Mouse (Mus musculus): ENCODE data around the gene Cmip. TPM values are rescaled to one million over a fixed set of nuclear protein-coding genes. Genes with fewer than 3 reads are reported as not detected.

Cmip gene
- polyA plus RNA-seq, 1 experiment from 2014 or later, result 47.1 TPM

- Histone ChIP-seq H3K4me1 (replicated peaks; ENCODE audit: control insufficient read depth, insufficient read depth, low read length) (no peaks in the 10 kb centered on the region; the same call in 1 of the 2 replicates), H3K9ac (ENCODE audit: low read depth, low read length) (no peak overlapping the region), H3K27me3 (replicated peaks; ENCODE audit: control insufficient read depth, insufficient read depth, low read length) (no peaks in the 10 kb centered on the region), H3K27ac (ENCODE audit: low read depth, low read length) (peak overlapping the region; percentile 62; the same call in 1 of the 2 replicates), H3K4me2 (replicated peaks; ENCODE audit: low read depth) (no peak overlapping the region), H3K4me3 (ENCODE audit: low read depth, low read length) (no peak overlapping the region), H3K9me3 (ENCODE audit: control insufficient read depth) (no peaks in the 10 kb centered on the region), H3K36me3 (ENCODE audit: control insufficient read depth, insufficient read depth) (no peaks in the 10 kb centered on the region)
- 42% methylated on average over 10 of the region's 11 CpGs for WGBS
- ATAC-seq, result no peak
- TF ChIP-seq CTCF (IDR thresholded peaks at IDR 0.05; ENCODE audit: low read depth), result no peak
Observed at GRCm38 (mm10) chr8:117348718-117349394, 92.0 kb downstream of the Cmip start.

- H3K36me3 ChIP-seq (ENCODE audit: control insufficient read depth, insufficient read depth), result no peaks in the 10 kb centered on the region
- no peaks in the 10 kb centered on the region; the same call in none of the 2 replicates for H3K4me1 ChIP-seq (replicated peaks; ENCODE audit: control insufficient read depth, insufficient read depth, low read length)
- 64% methylated on average over 4 of the region's 4 CpGs for WGBS
- no peaks in the 10 kb centered on the region for H3K27me3 ChIP-seq (replicated peaks; ENCODE audit: control insufficient read depth, insufficient read depth, low read length)
- TF ChIP-seq CTCF (IDR thresholded peaks at IDR 0.05; ENCODE audit: low read depth), result no peak
- no peaks in the 10 kb centered on the region for H3K9me3 ChIP-seq (ENCODE audit: control insufficient read depth)
- no peak for ATAC-seq
- no peak overlapping the region for H3K4me2 ChIP-seq (replicated peaks; ENCODE audit: low read depth)
- H3K9ac ChIP-seq (ENCODE audit: low read depth, low read length), result no peak overlapping the region
- H3K4me3 ChIP-seq (ENCODE audit: low read depth, low read length), result no peak overlapping the region
- no peak overlapping the region for H3K27ac ChIP-seq (ENCODE audit: low read depth, low read length)
Observed at GRCm38 (mm10) chr8:117349541-117349940, 92.7 kb downstream of the Cmip start.

- Histone ChIP-seq H3K4me1 (replicated peaks; ENCODE audit: control insufficient read depth, insufficient read depth, low read length) (peaks cover 14% of the 10 kb centered on the region), H3K27me3 (replicated peaks; ENCODE audit: control insufficient read depth, insufficient read depth, low read length) (no peaks in the 10 kb centered on the region), H3K36me3 (ENCODE audit: control insufficient read depth, insufficient read depth) (peaks cover 4% of the 10 kb centered on the region; the same call in 1 of the 2 replicates), H3K27ac (ENCODE audit: low read depth, low read length) (no peak overlapping the region), H3K4me3 (ENCODE audit: low read depth, low read length) (no peak overlapping the region), H3K9me3 (ENCODE audit: control insufficient read depth) (no peaks in the 10 kb centered on the region), H3K4me2 (replicated peaks; ENCODE audit: low read depth) (no peak overlapping the region), H3K9ac (ENCODE audit: low read depth, low read length) (no peak overlapping the region)
- no peak for ATAC-seq
- 89% methylated on average over 4 of the region's 4 CpGs for WGBS
- no peak for TF ChIP-seq CTCF (IDR thresholded peaks at IDR 0.05; ENCODE audit: low read depth)
Observed at GRCm38 (mm10) chr8:117352098-117352497, 95.2 kb downstream of the Cmip start.

- WGBS, result 67% methylated on average over 12 of the region's 12 CpGs
- no peaks in the 10 kb centered on the region for H3K27me3 ChIP-seq (replicated peaks; ENCODE audit: control insufficient read depth, insufficient read depth, low read length)
- TF ChIP-seq CTCF (IDR thresholded peaks at IDR 0.05; ENCODE audit: low read depth), result no peak
Observed at GRCm38 (mm10) chr8:117355111-117355831, 98.4 kb downstream of the Cmip start.

GRCm38 (mm10) chr8:117356109-117356672 is 99.3 kb downstream of the Cmip start:
- H3K4me1 ChIP-seq (replicated peaks; ENCODE audit: control insufficient read depth, insufficient read depth, low read length), result peaks cover 28% of the 10 kb centered on the region
- ATAC-seq, result no peak
- no peak overlapping the region for H3K27ac ChIP-seq (ENCODE audit: low read depth, low read length)
- TF ChIP-seq CTCF (IDR thresholded peaks at IDR 0.05; ENCODE audit: low read depth), result no peak
- no peak overlapping the region for H3K4me3 ChIP-seq (ENCODE audit: low read depth, low read length)
- no peak overlapping the region for H3K4me2 ChIP-seq (replicated peaks; ENCODE audit: low read depth)
- WGBS, result 51% methylated on average over 13 of the region's 13 CpGs
- peaks cover 8% of the 10 kb centered on the region; the same call in 1 of the 2 replicates for H3K36me3 ChIP-seq (ENCODE audit: control insufficient read depth, insufficient read depth)
- H3K9ac ChIP-seq (ENCODE audit: low read depth, low read length), result no peak overlapping the region
- H3K27me3 ChIP-seq (replicated peaks; ENCODE audit: control insufficient read depth, insufficient read depth, low read length), result no peaks in the 10 kb centered on the region
- H3K9me3 ChIP-seq (ENCODE audit: control insufficient read depth), result no peaks in the 10 kb centered on the region

More at GRCm38 (mm10) chr8:117355111-117355831, 98.4 kb downstream of the Cmip start:
- Histone ChIP-seq H3K4me2 (replicated peaks; ENCODE audit: low read depth) (no peak overlapping the region), H3K4me1 (replicated peaks; ENCODE audit: control insufficient read depth, insufficient read depth, low read length) (peaks cover 25% of the 10 kb centered on the region), H3K9ac (ENCODE audit: low read depth, low read length) (no peak overlapping the region), H3K36me3 (ENCODE audit: control insufficient read depth, insufficient read depth) (peaks cover 8% of the 10 kb centered on the region; the same call in 1 of the 2 replicates), H3K4me3 (ENCODE audit: low read depth, low read length) (no peak overlapping the region), H3K27ac (ENCODE audit: low read depth, low read length) (no peak overlapping the region), H3K9me3 (ENCODE audit: control insufficient read depth) (no peaks in the 10 kb centered on the region)
- no peak for ATAC-seq
